Mouse (Mus musculus) intestine, embryonic 15.5 days (tissue): ENCODE measurements at regions not wholly inside any gene's neighbourhood (a gene's known extent, or its start where the extent isn't known, plus 50 kb on each side); places are given as distances from the start of the nearest gene placed in this dataset.

Experiments
- ATAC-seq: fragments of 200-750 bp; cut with Nextera tagmentation; 2 replicates; pipeline ENCODE4 v1.8.0; 2017; ENCODE audit warnings: moderate TSS enrichment, moderate library complexity
- H3K27ac ChIP-seq: fragments of 300-500 bp; sonication (generic); 2 replicates; pipeline ENCODE4 v1.5.1; 2015; ENCODE audit warnings: mild to moderate bottlenecking, inconsistent platforms
- H3K27me3 ChIP-seq: fragments of 300-500 bp; sonication (generic); replicated peaks from 2 replicates; pipeline ENCODE4 v1.6.1; 2015; ENCODE audit warnings: inconsistent platforms
- H3K36me3 ChIP-seq: fragments of 300-500 bp; sonication (generic); 2 replicates; pipeline ENCODE4 v1.6.1; 2015; ENCODE audit warnings: inconsistent platforms
- H3K4me1 ChIP-seq: fragments of 300-500 bp; sonication (generic); replicated peaks from 2 replicates; pipeline ENCODE4 v1.6.1; 2015; ENCODE audit warnings: inconsistent platforms
- H3K4me2 ChIP-seq: fragments of 300-500 bp; sonication (generic); replicated peaks from 2 replicates; pipeline ENCODE4 v1.6.1; 2015; ENCODE audit warnings: mild to moderate bottlenecking, inconsistent platforms
- H3K4me3 ChIP-seq: fragments of 300-500 bp; sonication (generic); replicated peaks from 2 replicates; pipeline ENCODE4 v1.5.1; 2015; ENCODE audit warnings: inconsistent platforms
- H3K9ac ChIP-seq: fragments of 300-500 bp; sonication (generic); 2 replicates; pipeline ENCODE4 v1.6.1; 2015; ENCODE audit warnings: inconsistent platforms
- H3K9me3 ChIP-seq: fragments of 300-500 bp; sonication (generic); 2 replicates; pipeline ENCODE4 v1.6.1; 2016; ENCODE audit warnings: inconsistent platforms
- WGBS: fragments of 180-500 bp; shearing (Covaris S2); methylation state at CpG from one replicate; pipeline ENCODE4 v1.1.7; 2015; 5-methylcytosine and 5-hydroxymethylcytosine counted together

DNA sequence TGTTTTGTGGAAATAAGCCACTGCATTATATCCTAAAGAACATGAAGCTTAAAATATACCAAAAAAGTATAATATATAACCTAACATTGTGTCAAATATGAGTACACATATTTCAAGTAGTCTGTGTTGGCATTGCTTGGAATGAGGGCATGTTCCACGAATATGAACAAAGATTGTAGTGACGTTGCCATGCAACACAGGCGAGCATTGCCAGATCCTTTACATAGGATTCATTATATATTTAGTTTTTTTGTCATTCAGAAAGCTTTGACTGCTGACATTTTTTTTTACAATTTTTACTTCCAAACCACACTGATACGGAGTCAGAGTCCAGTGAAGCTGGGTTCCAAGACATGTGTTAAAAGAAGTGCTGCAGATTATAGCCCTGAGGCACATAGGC, 900.1 kb downstream of the Efnb2 start:
- WGBS = 79% methylated on average over 4 of the region's 4 CpGs

DNA sequence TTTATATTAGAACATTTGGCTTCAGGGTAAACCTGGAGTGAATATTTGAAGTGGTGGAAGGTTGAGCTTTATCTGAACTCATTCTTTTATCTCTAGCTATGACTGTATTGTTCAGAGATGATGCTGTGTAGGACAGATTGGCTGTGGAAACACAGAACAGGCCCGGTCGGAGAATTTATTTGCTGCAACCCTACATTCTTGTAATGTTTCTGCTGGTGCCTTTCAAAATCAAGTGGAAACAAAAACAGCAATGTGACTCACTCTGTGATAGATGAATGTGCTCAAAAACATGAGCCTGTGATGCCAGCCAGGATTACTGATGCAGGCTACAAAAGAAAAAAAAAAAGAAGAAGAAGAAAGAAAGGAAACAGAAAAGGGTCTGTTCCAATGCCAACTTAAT, 928.3 kb downstream of the Efnb2 start:
- no peak for ATAC-seq

More for the DNA sequence above, 900.1 kb downstream of the Efnb2 start:
- no peak overlapping the region for H3K27ac ChIP-seq
- no peak for ATAC-seq
- no peaks in the 10 kb centered on the region for H3K4me1 ChIP-seq
- no peaks in the 10 kb centered on the region for H3K36me3 ChIP-seq
- H3K9me3 ChIP-seq = no peaks in the 10 kb centered on the region
- no peak overlapping the region for H3K9ac ChIP-seq
- no peaks in the 10 kb centered on the region for H3K27me3 ChIP-seq
- no peak overlapping the region for H3K4me2 ChIP-seq
- no peak overlapping the region for H3K4me3 ChIP-seq

GRCm38 (mm10) chr8:7721880-7722279, 939.2 kb downstream of the Efnb2 start:
- H3K27me3 ChIP-seq = no peaks in the 10 kb centered on the region
- H3K4me1 ChIP-seq = no peaks in the 10 kb centered on the region
- H3K9me3 ChIP-seq = no peaks in the 10 kb centered on the region
- no peak for ATAC-seq
- H3K27ac ChIP-seq = no peak overlapping the region
- no peak overlapping the region for H3K9ac ChIP-seq
- no peak overlapping the region for H3K4me3 ChIP-seq
- H3K4me2 ChIP-seq = no peak overlapping the region
- no peaks in the 10 kb centered on the region for H3K36me3 ChIP-seq
- WGBS = 92% methylated on average over 3 of the region's 3 CpGs

More for the DNA sequence above, 928.3 kb downstream of the Efnb2 start:
- Histone ChIP-seq H3K27me3 (no peaks in the 10 kb centered on the region), H3K36me3 (no peaks in the 10 kb centered on the region), H3K9ac (no peak overlapping the region), H3K4me3 (no peak overlapping the region), H3K4me2 (no peak overlapping the region), H3K27ac (no peak overlapping the region), H3K4me1 (no peaks in the 10 kb centered on the region), H3K9me3 (no peaks in the 10 kb centered on the region)
- 42% methylated on average over 2 of the region's 2 CpGs for WGBS

- no peaks in the 10 kb centered on the region for H3K27me3 ChIP-seq
- H3K9me3 ChIP-seq = no peaks in the 10 kb centered on the region
- H3K4me2 ChIP-seq = no peak overlapping the region
- no peaks in the 10 kb centered on the region for H3K36me3 ChIP-seq
- 74% methylated on average over 5 of the region's 5 CpGs for WGBS
- H3K4me3 ChIP-seq = no peak overlapping the region
- H3K4me1 ChIP-seq = no peaks in the 10 kb centered on the region
- H3K27ac ChIP-seq = no peak overlapping the region
- H3K9ac ChIP-seq = no peak overlapping the region
- no peak for ATAC-seq
These were observed 941.9 kb downstream of the Efnb2 start for GRCm38 (mm10) chr8:7718898-7719696.

GRCm38 (mm10) chr8:7710764-7711163, 950.3 kb downstream of the Efnb2 start:
- ATAC-seq = no peak
- Histone ChIP-seq H3K27me3 (no peaks in the 10 kb centered on the region), H3K27ac (no peak overlapping the region), H3K36me3 (no peaks in the 10 kb centered on the region), H3K4me3 (no peak overlapping the region), H3K9ac (no peak overlapping the region), H3K4me2 (no peak overlapping the region), H3K9me3 (no peaks in the 10 kb centered on the region), H3K4me1 (no peaks in the 10 kb centered on the region)
- WGBS = 78% methylated on average over 1 of the region's 1 CpGs

- Histone ChIP-seq H3K36me3 (no peaks in the 10 kb centered on the region), H3K27me3 (no peaks in the 10 kb centered on the region), H3K27ac (no peak overlapping the region), H3K9ac (no peak overlapping the region), H3K4me1 (no peaks in the 10 kb centered on the region), H3K4me3 (no peak overlapping the region), H3K9me3 (no peaks in the 10 kb centered on the region), H3K4me2 (no peak overlapping the region)
- WGBS = 97% methylated on average over 1 of the region's 1 CpGs
- ATAC-seq = no peak
These were observed 951.6 kb downstream of the Efnb2 start for GRCm38 (mm10) chr8:7709406-7709805.

GRCm38 (mm10) chr8:7691355-7691996, 969.6 kb downstream of the Efnb2 start:
- no peaks in the 10 kb centered on the region for H3K27me3 ChIP-seq
- no peaks in the 10 kb centered on the region for H3K4me1 ChIP-seq
- 82% methylated on average over 2 of the region's 2 CpGs for WGBS
- no peaks in the 10 kb centered on the region for H3K9me3 ChIP-seq
- ATAC-seq = no peak
- H3K4me2 ChIP-seq = no peak overlapping the region
- no peak overlapping the region for H3K27ac ChIP-seq
- H3K4me3 ChIP-seq = no peak overlapping the region
- H3K36me3 ChIP-seq = no peaks in the 10 kb centered on the region
- H3K9ac ChIP-seq = no peak overlapping the region

DNA sequence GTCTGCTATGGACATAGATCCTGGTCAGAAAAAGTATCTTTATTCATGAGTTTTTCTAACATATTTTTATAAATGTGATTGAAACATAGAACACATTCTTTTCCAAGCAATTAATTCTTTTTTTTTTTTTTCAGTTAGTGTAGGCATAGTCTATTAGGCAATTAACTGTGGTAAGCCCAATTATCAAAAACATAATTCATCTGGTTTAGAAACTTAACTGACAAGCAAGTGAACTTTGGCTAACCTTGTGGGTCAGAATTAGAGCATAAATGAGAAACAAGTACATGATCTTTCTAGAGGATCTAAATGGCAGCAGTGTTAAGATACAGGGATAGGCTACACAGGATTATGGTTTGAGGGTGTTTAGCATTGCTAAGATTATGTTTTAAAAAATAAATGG, 1007.2 kb downstream of the Efnb2 start:
- Histone ChIP-seq H3K9me3 (no peaks in the 10 kb centered on the region), H3K9ac (no peak overlapping the region), H3K4me1 (no peaks in the 10 kb centered on the region), H3K4me3 (no peak overlapping the region), H3K36me3 (no peaks in the 10 kb centered on the region), H3K27me3 (no peaks in the 10 kb centered on the region), H3K27ac (no peak overlapping the region), H3K4me2 (no peak overlapping the region)
- no peak for ATAC-seq
